In genomic region chr2:107965336-107966306, GRCm38 (mm10) we compare ENCODE assay signal across 13 mouse cellular contexts.
DNase-seq lines count a peak whose midpoint lies in the region; ATAC-seq lines count a peak whose summit lies in the region.
"Had no signal": no experiment of that assay in that cellular context is flagged by ENCODE, and none has a peak within 500 bp of the region (broad histone marks: within the 10 kb centered on the region; RNA-seq: fewer than 3 reads in every experiment).

No protein-coding gene starts in this region.

- peak; percentile 89 for ATAC-seq in frontal cortex, adult (ENCODE audit: low TSS enrichment)
- ATAC-seq in activated CD4-positive, CD25-positive, alpha-beta regulatory T cell, adult 4 months: no peak
- ATAC-seq: inflammation-experienced regulatory T-cells, adult 6 months had no signal

- no peak for DNase-seq in frontal cortex, postnatal 14 days (ENCODE audit: low spot score in 2 of 2)
- DNase-seq in retina, postnatal 1 day: peak; percentile 11
- DNase-seq in retina, embryonic 14.5 days (ENCODE audit: low spot score): no peak
- DNase-seq in layer of hippocampus, adult 9-10 months (ENCODE audit: low spot score): peak; percentile 26
- no peak for DNase-seq in adrenal gland, postnatal 36 days
- DNase-seq in lung, postnatal 14 days: no peak
- DNase-seq: adrenal gland, postnatal 10 days; heart, adult 11 months; lung, postnatal 4 days; thymus, postnatal 25 days had no signal

Comparison
In these comparisons a context has a peak if more than half of its experiments do, and no peak if none do; other contexts are left out.
1. DNase-seq: peak in retina, postnatal 1 day (single experiment) and layer of hippocampus, adult 9-10 months (single experiment); none in frontal cortex, postnatal 14 days (0 of 2), retina, embryonic 14.5 days (single experiment), adrenal gland, postnatal 36 days (0 of 2) and lung, postnatal 14 days (single experiment).